Mouse (Mus musculus): Measurements from ENCODE around the gene Nek7. TPM values are rescaled to one million over a fixed set of nuclear protein-coding genes. Genes with fewer than 3 reads are reported as not detected.
A peak's percentile ranks its signal among the peaks of the same experiment; 100 is the strongest.

Gene Nek7
- polyA plus RNA-seq, 1 experiment from 2014 or later = 22.2 TPM

- DNase-seq (no peak), ATAC-seq (no peak)
- H3K4me3 ChIP-seq (ENCODE audit: low read depth, low read length) = no peak overlapping the region
- H3K27ac ChIP-seq (ENCODE audit: low read depth) = peak overlapping the region; percentile 13; the same call in 1 of the 2 replicates
- TF ChIP-seq EP300 (IDR thresholded peaks at IDR 0.05; ENCODE audit: low read depth) (no peak), CTCF (IDR thresholded peaks at IDR 0.05; ENCODE audit: low read depth) (no peak)
- no peaks in the 10 kb centered on the region for H3K36me3 ChIP-seq (replicated peaks; ENCODE audit: insufficient read depth, low read length)
- H3K27me3 ChIP-seq (ENCODE audit: insufficient read depth, low read length) = no peaks in the 10 kb centered on the region
- H3K4me1 ChIP-seq (ENCODE audit: insufficient read depth) = peaks cover 33% of the 10 kb centered on the region
- H3K9ac ChIP-seq (replicated peaks) = no peak overlapping the region
- 52% methylated on average over 6 of the region's 6 CpGs for WGBS (ENCODE audit: insufficient replicate concordance)
- H3K4me2 ChIP-seq (ENCODE audit: low read depth, low read length) = no peak overlapping the region
- H3K9me3 ChIP-seq (ENCODE audit: low read length) = no peaks in the 10 kb centered on the region
Observed at GRCm38 (mm10) chr1:138614552-138615287, 5.2 kb downstream of the Nek7 start.

DNA sequence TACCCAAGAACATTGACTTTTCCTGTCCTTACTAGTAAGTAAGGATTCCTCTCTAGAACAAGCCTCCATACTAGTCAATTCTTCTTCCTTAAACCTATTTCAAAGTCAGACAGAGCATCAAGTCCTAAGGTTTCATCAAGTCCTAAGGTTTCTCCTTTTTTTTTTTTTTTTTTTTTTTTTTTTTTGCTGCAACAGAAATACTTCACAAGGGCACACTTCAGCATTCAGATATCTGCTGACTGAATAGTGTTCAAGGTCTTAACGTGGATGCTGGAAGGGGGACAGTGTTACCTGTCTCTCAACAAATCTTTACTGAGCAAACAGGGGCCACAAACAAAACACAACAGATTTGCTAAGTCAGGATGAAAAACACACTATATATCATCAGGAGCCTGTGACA lies 7.8 kb downstream of the Nek7 start:
- H3K4me2 ChIP-seq (ENCODE audit: low read depth, low read length) = no peak overlapping the region
- H3K27ac ChIP-seq (ENCODE audit: low read depth) = no peak overlapping the region
- WGBS (ENCODE audit: insufficient replicate concordance) = 62% methylated on average over 1 of the region's 1 CpGs
- DNase-seq (no peak), ATAC-seq (no peak)
- peaks cover 24% of the 10 kb centered on the region for H3K4me1 ChIP-seq (ENCODE audit: insufficient read depth)
- H3K9ac ChIP-seq (replicated peaks) = no peak overlapping the region
- H3K27me3 ChIP-seq (ENCODE audit: insufficient read depth, low read length) = no peaks in the 10 kb centered on the region
- no peak overlapping the region for H3K4me3 ChIP-seq (ENCODE audit: low read depth, low read length)
- H3K9me3 ChIP-seq (ENCODE audit: low read length) = no peaks in the 10 kb centered on the region
- 0 out of 2 replicates have a peak, but pooled peaks cover 3% of the 10 kb centered on the region for H3K36me3 ChIP-seq (replicated peaks; ENCODE audit: insufficient read depth, low read length)
- TF ChIP-seq EP300 (IDR thresholded peaks at IDR 0.05; ENCODE audit: low read depth) = no peak
- TF ChIP-seq CTCF (IDR thresholded peaks at IDR 0.05; ENCODE audit: low read depth) = no peak

GRCm38 (mm10) chr1:138609176-138609575 lies 10.8 kb downstream of the Nek7 start:
- Histone ChIP-seq H3K4me1 (ENCODE audit: insufficient read depth) (peaks cover 14% of the 10 kb centered on the region), H3K9me3 (ENCODE audit: low read length) (no peaks in the 10 kb centered on the region), H3K4me2 (ENCODE audit: low read depth, low read length) (no peak overlapping the region), H3K27ac (ENCODE audit: low read depth) (no peak overlapping the region; the same call in 1 of the 2 replicates), H3K9ac (replicated peaks) (no peak overlapping the region), H3K27me3 (ENCODE audit: insufficient read depth, low read length) (no peaks in the 10 kb centered on the region), H3K36me3 (replicated peaks; ENCODE audit: insufficient read depth, low read length) (0 out of 2 replicates have a peak, but pooled peaks cover 3% of the 10 kb centered on the region), H3K4me3 (ENCODE audit: low read depth, low read length) (no peak overlapping the region)
- TF ChIP-seq EP300 (IDR thresholded peaks at IDR 0.05; ENCODE audit: low read depth) = no peak
- TF ChIP-seq CTCF (IDR thresholded peaks at IDR 0.05; ENCODE audit: low read depth) = no peak
- DNase-seq (no peak), ATAC-seq (no peak)
- 74% methylated on average over 12 of the region's 12 CpGs for WGBS (ENCODE audit: insufficient replicate concordance)

- Histone ChIP-seq H3K4me3 (ENCODE audit: low read depth, low read length) (no peak overlapping the region), H3K27ac (ENCODE audit: low read depth) (no peak overlapping the region), H3K27me3 (ENCODE audit: insufficient read depth, low read length) (no peaks in the 10 kb centered on the region), H3K9ac (replicated peaks) (no peak overlapping the region), H3K4me2 (ENCODE audit: low read depth, low read length) (no peak overlapping the region), H3K9me3 (ENCODE audit: low read length) (no peaks in the 10 kb centered on the region), H3K4me1 (ENCODE audit: insufficient read depth) (peaks cover 11% of the 10 kb centered on the region), H3K36me3 (replicated peaks; ENCODE audit: insufficient read depth, low read length) (0 out of 2 replicates have a peak, but pooled peaks cover 3% of the 10 kb centered on the region)
- DNase-seq (no peak), ATAC-seq (no peak)
- TF ChIP-seq CTCF (IDR thresholded peaks at IDR 0.05; ENCODE audit: low read depth) (no peak), EP300 (IDR thresholded peaks at IDR 0.05; ENCODE audit: low read depth) (no peak)
- 89% methylated on average over 7 of the region's 7 CpGs for WGBS (ENCODE audit: insufficient replicate concordance)
Observed at GRCm38 (mm10) chr1:138608336-138608735, 11.6 kb downstream of the Nek7 start.

DNA sequence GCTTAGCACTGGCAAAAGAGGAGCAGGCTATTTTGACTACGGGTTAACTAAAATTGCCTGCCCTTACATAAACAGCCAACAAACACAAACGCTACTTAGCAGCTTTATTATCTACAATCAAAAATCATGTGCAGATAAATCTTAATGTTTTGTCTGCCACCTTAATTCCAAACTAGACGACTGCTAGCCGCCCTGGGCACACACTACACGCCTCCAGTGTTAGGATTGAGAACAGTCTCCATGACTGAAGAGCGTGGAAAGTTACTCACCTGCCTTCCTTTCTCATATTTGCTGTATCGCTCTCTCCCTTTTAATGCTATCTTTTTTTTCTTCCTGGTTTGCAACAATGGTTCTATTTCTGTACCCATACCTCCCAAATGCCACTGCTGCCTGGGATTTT lies 12.1 kb downstream of the Nek7 start:
- 88% methylated on average over 7 of the region's 7 CpGs for WGBS (ENCODE audit: insufficient replicate concordance)

GRCm38 (mm10) chr1:138606771-138607170 lies 13.2 kb downstream of the Nek7 start:
- DNase-seq (peak; percentile 55), ATAC-seq (peak; percentile 85)
- Histone ChIP-seq H3K4me3 (ENCODE audit: low read depth, low read length) (no peak overlapping the region), H3K4me1 (ENCODE audit: insufficient read depth) (peaks cover 8% of the 10 kb centered on the region), H3K27me3 (ENCODE audit: insufficient read depth, low read length) (no peaks in the 10 kb centered on the region), H3K27ac (ENCODE audit: low read depth) (peak overlapping the region; percentile 36; the same call in 1 of the 2 replicates), H3K36me3 (replicated peaks; ENCODE audit: insufficient read depth, low read length) (0 out of 2 replicates have a peak, but pooled peaks cover 3% of the 10 kb centered on the region), H3K9ac (replicated peaks) (0 out of 2 replicates have a peak overlapping the region, but pooled peaks have one; percentile 21), H3K4me2 (ENCODE audit: low read depth, low read length) (no peak overlapping the region), H3K9me3 (ENCODE audit: low read length) (no peaks in the 10 kb centered on the region)
- TF ChIP-seq CTCF (IDR thresholded peaks at IDR 0.05; ENCODE audit: low read depth) (no peak), EP300 (IDR thresholded peaks at IDR 0.05; ENCODE audit: low read depth) (peak; percentile 69; the same call in 1 of the 2 replicates)
- 72% methylated on average over 8 of the region's 8 CpGs for WGBS (ENCODE audit: insufficient replicate concordance)

More for the DNA sequence above, 12.1 kb downstream of the Nek7 start:
- H3K27me3 ChIP-seq (ENCODE audit: insufficient read depth, low read length) = no peaks in the 10 kb centered on the region
- no peak overlapping the region for H3K4me3 ChIP-seq (ENCODE audit: low read depth, low read length)
- H3K9ac ChIP-seq (replicated peaks) = no peak overlapping the region
- no peaks in the 10 kb centered on the region for H3K9me3 ChIP-seq (ENCODE audit: low read length)
- 0 out of 2 replicates have a peak, but pooled peaks cover 3% of the 10 kb centered on the region for H3K36me3 ChIP-seq (replicated peaks; ENCODE audit: insufficient read depth, low read length)
- no peak overlapping the region for H3K27ac ChIP-seq (ENCODE audit: low read depth)
- TF ChIP-seq EP300 (IDR thresholded peaks at IDR 0.05; ENCODE audit: low read depth) = no peak
- ATAC-seq (no peak), DNase-seq (no peak)
- peaks cover 8% of the 10 kb centered on the region for H3K4me1 ChIP-seq (ENCODE audit: insufficient read depth)
- no peak overlapping the region for H3K4me2 ChIP-seq (ENCODE audit: low read depth, low read length)

Data from liver, postnatal 0 days (tissue).